Mouse (Mus musculus) limb, embryonic 14.5 days (tissue): ENCODE data around the gene Cyp2u1. TPM values are rescaled to one million over a fixed set of nuclear protein-coding genes. Genes with fewer than 3 reads are reported as not detected.
"Not testable (repeated sequence)": the region's sequence is repeated elsewhere in the genome, so short reads cannot be mapped to it uniquely, and the experiment has no call there.

Experiments
- ATAC-seq: fragments of 200-750 bp; cut with Nextera tagmentation; 2 replicates; pipeline ENCODE4 v1.8.0; 2017; ENCODE audit warnings: low read depth, moderate number of reproducible peaks, moderate TSS enrichment; ENCODE audit not compliant: low FRiP score
- DNase-seq: peaks from one replicate; pipeline ENCODE4 v3.0.0-alpha.2; 2015; ENCODE audit warnings: low spot score
- H3K27ac ChIP-seq: fragments of 300-500 bp; sonication (generic); replicated peaks from 2 replicates; pipeline ENCODE4 v1.5.1; 2014; ENCODE audit warnings: low read depth, mild to moderate bottlenecking, low read length, moderate library complexity, mixed read lengths
- H3K27me3 ChIP-seq: fragments of 300-500 bp; sonication (generic); 2 replicates; pipeline ENCODE4 v1.6.1; 2014; ENCODE audit warnings: low read length, mixed read lengths; ENCODE audit not compliant: control insufficient read depth, insufficient read depth
- H3K36me3 ChIP-seq: fragments of 300-500 bp; sonication (generic); 2 replicates; pipeline ENCODE4 v1.6.1; 2014; ENCODE audit warnings: mild to moderate bottlenecking, low read length, moderate library complexity, mixed read lengths; ENCODE audit not compliant: control insufficient read depth, insufficient read depth
- H3K4me1 ChIP-seq: fragments of 300-500 bp; sonication (generic); 2 replicates; pipeline ENCODE4 v1.6.1; 2014; ENCODE audit warnings: antibody characterized with exemption, low read length, mixed read lengths; ENCODE audit not compliant: control insufficient read depth, insufficient read depth
- H3K4me2 ChIP-seq: fragments of 300-500 bp; sonication (generic); replicated peaks from 2 replicates; pipeline ENCODE4 v1.6.1; 2014; ENCODE audit warnings: low read depth, mild to moderate bottlenecking, low read length, moderate library complexity; ENCODE audit not compliant: severe bottlenecking
- H3K4me3 ChIP-seq: fragments of 300-500 bp; sonication (generic); replicated peaks from 2 replicates; pipeline ENCODE4 v1.5.1; 2014; ENCODE audit warnings: low read length
- H3K9ac ChIP-seq: fragments of 300-500 bp; sonication (generic); 2 replicates; pipeline ENCODE4 v1.6.1; 2014; ENCODE audit warnings: mild to moderate bottlenecking, low read depth, low read length, moderate library complexity; ENCODE audit not compliant: severe bottlenecking
- H3K9me3 ChIP-seq: fragments of 300-500 bp; sonication (generic); 2 replicates; pipeline ENCODE4 v1.6.1; 2016; ENCODE audit warnings: low read length; ENCODE audit not compliant: control insufficient read depth
- POLR2A ChIP-seq: fragments of 200-500 bp; IDR thresholded peaks from 2 replicates; pipeline ENCODE4 v1.8.0; 2012; ENCODE audit warnings: inconsistent platforms, mild to moderate bottlenecking, moderate library complexity, borderline replicate concordance; ENCODE audit not compliant: insufficient read depth, insufficient read length; ENCODE audit errors: extremely low read depth
- WGBS: fragments of 180-500 bp; shearing (Covaris S2); extraction: QIAGEN DNeasy Blood & Tissue Kit; methylation state at CpG from one replicate; pipeline ENCODE4 v1.1.7; 2014; 5-methylcytosine and 5-hydroxymethylcytosine counted together
- polyA plus RNA-seq, 2 experiments: library from polyadenylated mRNA; depleted of rRNA in 1 of 2; stranded (reverse) in 1 of 2; unstranded in 1 of 2; fragments of >200 nt; fragmentation: Nextera tagmentation in 1 of 2; extraction: Ambion mirVana in 1 of 2; gene quantifications; 2 replicates each; pipeline versions ENCODE4 v1.2.1 to v1.2.3; 2012 to 2014

Gene Cyp2u1
- polyA plus RNA-seq, 2 experiments, result 1.2 to 1.7 TPM

DNA sequence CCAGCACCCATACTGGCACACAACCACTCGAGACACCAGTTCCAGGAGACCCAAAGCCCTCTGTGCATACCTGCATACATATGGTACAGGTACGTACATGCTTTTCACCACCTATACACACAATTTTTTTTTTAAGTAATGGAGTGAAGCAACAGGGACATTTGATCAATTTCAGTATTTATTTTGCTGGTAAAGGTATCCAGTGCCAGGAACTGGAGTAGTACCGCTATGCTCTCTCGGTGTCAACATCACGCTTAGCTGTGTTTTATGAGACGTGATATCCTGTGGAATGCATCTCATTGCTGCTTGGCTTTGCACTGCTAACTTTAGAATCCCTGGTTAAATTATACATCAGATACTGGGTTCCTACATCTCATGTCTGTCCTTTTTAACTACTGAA, 42.9 kb upstream of the Cyp2u1 start:
- no peak overlapping the region for H3K27ac ChIP-seq
- WGBS, result 85% methylated on average over 6 of the region's 6 CpGs
- DNase-seq (no peak), ATAC-seq (no peak)
- no peaks in the 10 kb centered on the region for H3K9me3 ChIP-seq
- TF ChIP-seq POLR2A, result no peak
- H3K27me3 ChIP-seq, result no peaks in the 10 kb centered on the region
- no peak overlapping the region for H3K4me2 ChIP-seq
- no peak overlapping the region for H3K9ac ChIP-seq
- no peaks in the 10 kb centered on the region for H3K36me3 ChIP-seq
- peaks cover 6% of the 10 kb centered on the region; the same call in 1 of the 2 replicates for H3K4me1 ChIP-seq
- no peak overlapping the region for H3K4me3 ChIP-seq

DNA sequence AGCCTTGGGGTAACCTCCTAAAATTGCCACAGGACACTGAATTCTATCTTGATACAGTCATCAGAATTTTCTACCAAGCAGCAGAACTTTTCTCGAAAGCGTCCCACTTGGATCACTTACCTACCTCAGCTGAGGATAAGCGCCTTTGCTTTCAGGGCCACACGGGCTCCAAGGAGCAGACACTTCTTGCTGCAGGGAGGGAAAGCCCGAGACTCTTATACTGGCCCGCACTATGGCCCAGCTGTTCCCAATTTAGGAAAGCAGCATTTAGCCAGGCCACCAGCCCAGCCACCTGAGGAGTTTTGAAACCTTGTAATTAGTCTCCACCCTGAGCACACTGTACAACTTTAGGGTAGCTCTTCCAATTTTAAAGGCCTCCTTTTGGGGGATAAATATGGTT, 40.3 kb upstream of the Cyp2u1 start:
- Histone ChIP-seq H3K4me3 (no peak overlapping the region), H3K4me1 (peaks cover 7% of the 10 kb centered on the region; the same call in 1 of the 2 replicates), H3K27ac (no peak overlapping the region), H3K9ac (no peak overlapping the region), H3K27me3 (no peaks in the 10 kb centered on the region), H3K4me2 (no peak overlapping the region), H3K36me3 (no peaks in the 10 kb centered on the region), H3K9me3 (no peaks in the 10 kb centered on the region)
- no peak for TF ChIP-seq POLR2A
- WGBS, result 32% methylated on average over 6 of the region's 6 CpGs
- ATAC-seq (peak; percentile 60; the same call in 1 of the 2 replicates), DNase-seq (no peak)

DNA sequence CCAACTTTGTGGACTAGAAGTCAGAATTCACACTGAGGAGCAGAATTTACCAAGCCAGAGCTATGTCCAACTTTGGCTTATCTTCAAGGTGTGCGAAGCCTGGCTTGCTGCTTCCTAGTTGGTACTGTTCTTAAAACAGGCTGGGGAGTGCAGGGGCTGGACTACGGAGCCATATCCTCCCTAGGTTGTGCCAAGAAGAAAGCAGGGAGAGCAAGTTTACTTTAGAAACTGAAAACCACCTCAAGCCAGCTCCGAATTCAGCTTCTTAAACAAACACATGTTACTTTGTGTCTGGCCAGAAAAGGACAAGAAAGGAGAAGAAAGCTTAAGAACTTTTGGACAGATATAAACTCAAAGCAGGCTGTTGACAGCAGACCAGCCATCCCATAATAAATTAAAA, 37.9 kb upstream of the Cyp2u1 start:
- H3K36me3 ChIP-seq, result no peaks in the 10 kb centered on the region
- peaks cover 7% of the 10 kb centered on the region; the same call in 1 of the 2 replicates for H3K4me1 ChIP-seq
- H3K9me3 ChIP-seq, result no peaks in the 10 kb centered on the region
- TF ChIP-seq POLR2A, result no peak
- WGBS, result 59% methylated on average over 3 of the region's 3 CpGs
- ATAC-seq, result no peak
- no peak overlapping the region for H3K4me3 ChIP-seq
- H3K9ac ChIP-seq, result no peak overlapping the region
- no peak for DNase-seq
- H3K4me2 ChIP-seq, result no peak overlapping the region
- H3K27me3 ChIP-seq, result no peaks in the 10 kb centered on the region
- no peak overlapping the region for H3K27ac ChIP-seq

DNA sequence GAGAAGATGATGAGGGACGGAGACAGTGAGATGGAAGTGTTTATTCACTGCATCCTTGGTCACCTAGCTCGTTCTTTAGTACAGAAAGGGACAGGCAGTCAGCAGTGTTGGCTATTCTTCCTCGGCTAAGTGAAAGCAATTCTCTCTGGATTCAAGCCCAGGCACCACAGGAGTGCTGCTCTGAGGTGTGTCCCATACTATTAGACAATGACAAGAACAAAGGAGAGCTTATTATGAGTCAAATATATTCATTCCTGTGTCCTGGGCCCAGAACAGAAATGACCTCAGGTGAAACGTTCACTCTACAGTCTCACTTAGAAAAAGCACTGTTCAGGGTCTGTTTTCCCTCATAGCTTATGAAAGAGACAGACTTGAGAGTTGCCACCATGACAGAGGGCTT, 36.3 kb upstream of the Cyp2u1 start:
- Histone ChIP-seq H3K27ac (no peak overlapping the region), H3K36me3 (no peaks in the 10 kb centered on the region), H3K9ac (no peak overlapping the region), H3K27me3 (no peaks in the 10 kb centered on the region), H3K4me2 (no peak overlapping the region), H3K4me3 (no peak overlapping the region), H3K4me1 (peaks cover 13% of the 10 kb centered on the region; the same call in 1 of the 2 replicates), H3K9me3 (no peaks in the 10 kb centered on the region)
- 78% methylated on average over 4 of the region's 4 CpGs for WGBS
- DNase-seq (no peak), ATAC-seq (no peak)
- no peak for TF ChIP-seq POLR2A

DNA sequence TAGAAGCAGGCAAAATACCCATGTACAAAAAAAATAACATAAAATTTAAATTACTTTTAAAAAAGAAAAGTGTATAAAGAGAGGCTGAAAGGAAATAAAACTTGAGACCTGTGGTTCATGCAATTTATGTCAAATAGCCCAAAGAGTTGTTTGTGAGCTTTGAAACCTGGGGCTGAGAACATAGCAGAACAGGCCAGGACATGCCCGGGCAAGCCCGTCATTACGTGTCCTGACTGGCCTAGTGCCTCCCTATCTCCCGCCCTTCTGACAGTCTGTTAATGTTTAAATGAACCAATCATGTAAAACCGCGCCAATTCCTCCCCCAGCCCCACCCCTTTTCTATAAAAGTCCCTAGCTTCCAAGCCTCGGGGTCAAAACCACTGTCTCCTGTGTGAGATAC, 34.7 kb upstream of the Cyp2u1 start:
- not testable (repeated sequence) for H3K4me2 ChIP-seq, H3K27me3 ChIP-seq, DNase-seq, H3K27ac ChIP-seq, H3K4me3 ChIP-seq, H3K9ac ChIP-seq, H3K36me3 ChIP-seq, H3K9me3 ChIP-seq, ATAC-seq
- 90% methylated on average over 4 of the region's 7 CpGs for WGBS
- peaks cover 12% of the 10 kb centered on the region; the same call in 1 of the 2 replicates for H3K4me1 ChIP-seq

DNA sequence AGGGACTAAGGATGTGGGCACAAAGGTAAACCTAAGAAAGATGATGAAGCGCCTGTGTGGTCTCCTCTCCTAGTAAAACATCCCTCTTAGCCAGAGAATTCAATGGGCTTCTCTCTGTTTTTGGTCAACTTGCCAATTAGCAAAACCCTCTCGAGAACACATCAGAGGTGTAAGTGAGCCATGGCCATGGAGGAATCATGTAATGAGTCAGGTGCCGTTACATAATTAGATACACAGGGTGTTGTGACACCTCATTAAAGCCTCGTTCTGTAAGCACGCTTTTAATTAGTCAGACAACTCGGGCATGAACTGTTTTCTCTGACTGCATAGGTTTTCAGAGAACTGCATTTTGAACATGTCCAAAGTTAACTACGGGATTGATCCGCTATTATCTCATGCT, 33.6 kb upstream of the Cyp2u1 start:
- Histone ChIP-seq H3K4me2 (no peak overlapping the region), H3K36me3 (no peaks in the 10 kb centered on the region), H3K27me3 (no peaks in the 10 kb centered on the region), H3K4me1 (peaks cover 12% of the 10 kb centered on the region; the same call in 1 of the 2 replicates), H3K27ac (no peak overlapping the region), H3K9ac (no peak overlapping the region), H3K9me3 (no peaks in the 10 kb centered on the region), H3K4me3 (no peak overlapping the region)
- TF ChIP-seq POLR2A, result no peak
- ATAC-seq, result no peak
- DNase-seq, result no peak
- 57% methylated on average over 8 of the region's 8 CpGs for WGBS
